Mouse (Mus musculus) G1E (cell line): Measurements from ENCODE around the gene Rsrc2.

Experiments
- CTCF ChIP-seq: IDR thresholded peaks from 2 replicates; pipeline ENCODE4 v1.5.1; 2012; ENCODE audit warnings: low read depth, low read length, inconsistent platforms, mixed read lengths
- GATA1 ChIP-seq: IDR thresholded peaks from 2 replicates; pipeline ENCODE4 v1.6.1; 2012; ENCODE audit warnings: borderline replicate concordance, low read length, inconsistent platforms, mixed read lengths
- GATA2 ChIP-seq: IDR thresholded peaks from 2 replicates; pipeline ENCODE4 v1.6.1; 2012; ENCODE audit warnings: low read depth, low read length, inconsistent platforms, borderline replicate concordance
- POLR2AphosphoS5 ChIP-seq: IDR thresholded peaks from 2 replicates; pipeline ENCODE4 v1.6.1; 2012; ENCODE audit warnings: low read depth, low read length, inconsistent platforms; ENCODE audit not compliant: insufficient replicate concordance
- TAL1 ChIP-seq: conservative IDR thresholded peaks from 2 replicates; pipeline ENCODE4 v1.6.1; 2012; ENCODE audit warnings: low read depth, low read length, inconsistent platforms, mixed read lengths

DNA sequence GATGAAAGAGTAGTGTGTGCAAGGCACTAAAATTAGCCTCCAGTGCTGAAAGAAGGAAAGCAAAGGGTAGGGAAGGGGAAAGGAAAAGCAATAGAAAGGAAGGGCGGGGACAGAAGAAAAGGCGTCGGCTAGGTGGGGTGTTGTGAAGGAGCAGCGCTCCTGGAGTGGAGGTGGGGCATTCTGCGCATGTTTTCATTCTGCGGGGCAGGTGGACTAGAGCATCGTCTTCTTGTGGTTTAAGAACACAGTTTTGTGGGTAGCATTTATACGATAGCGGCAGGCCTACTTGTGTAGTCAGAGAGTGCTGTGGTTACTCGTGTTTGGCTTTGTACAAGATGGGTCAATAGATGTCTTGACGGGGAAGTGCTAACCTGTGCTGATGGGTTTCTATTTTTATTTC is 16.3 kb upstream of the Rsrc2 start:
- TF ChIP-seq CTCF (no peak), POLR2AphosphoS5 (no peak), TAL1 (no peak), GATA2 (no peak), GATA1 (no peak)
